Mouse (Mus musculus) left cerebral cortex, adult 2 months (tissue): ENCODE measurements at regions not wholly inside any gene's neighbourhood (a gene's known extent, or its start where the extent isn't known, plus 50 kb on each side); places are given as distances from the start of the nearest gene placed in this dataset.

Experiments
- DNase-seq, 2 experiments: peaks; one replicate each; pipeline ENCODE4 v3.0.0; 2021 to 2022; ENCODE audit warnings: low spot score in 2 of 2, mixed read lengths in 1 of 2; ENCODE audit errors: extremely low spot score in 1 of 2
- H3K27ac ChIP-seq: fragments of 200-600 bp; 2 replicates; pipeline ENCODE4 v1.8.1; 2022
- H3K4me3 ChIP-seq: fragments of 200-600 bp; 2 replicates; pipeline ENCODE4 v1.8.1; 2022
- CTCF ChIP-seq: fragments of 200-600 bp; IDR thresholded peaks from 2 replicates; pipeline ENCODE4 v1.8.1; 2022; ENCODE audit warnings: antibody characterized with exemption, mild to moderate bottlenecking, moderate library complexity
- intact Hi-C: fragments of 180-260 bp; cut with DNase I; formaldehyde crosslinking; loops from one replicate; pipeline ENCODE4 v1.15.1; 2025

- TF ChIP-seq CTCF: no peak
- H3K27ac ChIP-seq: no peak overlapping the region
- intact Hi-C loops: no loop called here
- DNase-seq: no peak
- no peak overlapping the region for H3K4me3 ChIP-seq
Observed at GRCm38 (mm10) chr12:65944251-65944650, 339.9 kb downstream of the Rpl10l start.

GRCm38 (mm10) chr12:65942166-65942565 is 342.0 kb downstream of the Rpl10l start:
- DNase-seq: no peak
- no peak for TF ChIP-seq CTCF

GRCm38 (mm10) chr12:65931848-65932247 is 352.4 kb downstream of the Rpl10l start:
- DNase-seq: no peak
- H3K27ac ChIP-seq: no peak overlapping the region
- TF ChIP-seq CTCF: peak; percentile 65
- H3K4me3 ChIP-seq: no peak overlapping the region
- intact Hi-C loops: loop anchor here (10.0 kb wide), 1 partner anchor 527 kb away; no protein-coding TSS in a partner anchor

More at GRCm38 (mm10) chr12:65942166-65942565, 342.0 kb downstream of the Rpl10l start:
- intact Hi-C loops: no loop called here
- Histone ChIP-seq H3K4me3 (no peak overlapping the region), H3K27ac (no peak overlapping the region)

GRCm38 (mm10) chr12:65929718-65930377 is 354.4 kb downstream of the Rpl10l start:
- intact Hi-C loops: loop anchor here (10.0 kb wide), 1 partner anchor 525 kb away; no protein-coding TSS in a partner anchor
- Histone ChIP-seq H3K4me3 (no peak overlapping the region), H3K27ac (no peak overlapping the region)
- DNase-seq: no peak
- TF ChIP-seq CTCF: no peak
